Mouse (Mus musculus): ENCODE data around the gene Slc25a51.

Slc25a51 gene

GRCm38 (mm10) chr4:45426724-45427457 is 18.3 kb upstream of the Slc25a51 start:
- DNase-seq (ENCODE audit: low spot score) = no peak

- no peak for DNase-seq (ENCODE audit: low spot score)
Measured at GRCm38 (mm10) chr4:45423406-45423805, 14.8 kb upstream of the Slc25a51 start.

- no peak for DNase-seq (ENCODE audit: low spot score)
Measured at GRCm38 (mm10) chr4:45422640-45423039, 14.1 kb upstream of the Slc25a51 start.

GRCm38 (mm10) chr4:45421519-45422260 is 13.1 kb upstream of the Slc25a51 start:
- DNase-seq (ENCODE audit: low spot score) = no peak

- no peak for DNase-seq (ENCODE audit: low spot score)
Measured at GRCm38 (mm10) chr4:45420733-45421132, 12.2 kb upstream of the Slc25a51 start.

- no peak for DNase-seq (ENCODE audit: low spot score)
Measured at GRCm38 (mm10) chr4:45419051-45419450, 10.5 kb upstream of the Slc25a51 start.

GRCm38 (mm10) chr4:45418229-45418950 is 9.8 kb upstream of the Slc25a51 start:
- no peak for DNase-seq (ENCODE audit: low spot score)

- no peak for DNase-seq (ENCODE audit: low spot score)
Measured at GRCm38 (mm10) chr4:45416314-45416713, 7.7 kb upstream of the Slc25a51 start.

- no peak for DNase-seq (ENCODE audit: low spot score)
Measured at GRCm38 (mm10) chr4:45413674-45414338, 5.2 kb upstream of the Slc25a51 start.

- no peak for DNase-seq (ENCODE audit: low spot score)
Measured at GRCm38 (mm10) chr4:45412433-45413192, 4.0 kb upstream of the Slc25a51 start.

- DNase-seq (ENCODE audit: low spot score) = no peak
Measured at GRCm38 (mm10) chr4:45411181-45411790, 2.7 kb upstream of the Slc25a51 start.

- DNase-seq (ENCODE audit: low spot score) = peak; percentile 74
Measured at GRCm38 (mm10) chr4:45409270-45409669, 704 bp upstream of the Slc25a51 start.

- no peak for DNase-seq (ENCODE audit: low spot score)
Measured at GRCm38 (mm10) chr4:45407703-45408334, 747 bp downstream of the Slc25a51 start.

- no peak for DNase-seq (ENCODE audit: low spot score)
Measured at GRCm38 (mm10) chr4:45407001-45407702, 1.4 kb downstream of the Slc25a51 start.

GRCm38 (mm10) chr4:45406397-45406796 is 2.2 kb downstream of the Slc25a51 start:
- DNase-seq (ENCODE audit: low spot score) = no peak

GRCm38 (mm10) chr4:45405315-45405714 is 3.3 kb downstream of the Slc25a51 start:
- DNase-seq (ENCODE audit: low spot score) = no peak

GRCm38 (mm10) chr4:45404086-45404485 is 4.5 kb downstream of the Slc25a51 start:
- DNase-seq (ENCODE audit: low spot score) = no peak

GRCm38 (mm10) chr4:45403499-45403878 is 5.1 kb downstream of the Slc25a51 start:
- no peak for DNase-seq (ENCODE audit: low spot score)

GRCm38 (mm10) chr4:45402878-45403498 is 5.6 kb downstream of the Slc25a51 start:
- DNase-seq (ENCODE audit: low spot score) = no peak

Measured in testis, postnatal 14 days (tissue).